In the genomic region with DNA sequence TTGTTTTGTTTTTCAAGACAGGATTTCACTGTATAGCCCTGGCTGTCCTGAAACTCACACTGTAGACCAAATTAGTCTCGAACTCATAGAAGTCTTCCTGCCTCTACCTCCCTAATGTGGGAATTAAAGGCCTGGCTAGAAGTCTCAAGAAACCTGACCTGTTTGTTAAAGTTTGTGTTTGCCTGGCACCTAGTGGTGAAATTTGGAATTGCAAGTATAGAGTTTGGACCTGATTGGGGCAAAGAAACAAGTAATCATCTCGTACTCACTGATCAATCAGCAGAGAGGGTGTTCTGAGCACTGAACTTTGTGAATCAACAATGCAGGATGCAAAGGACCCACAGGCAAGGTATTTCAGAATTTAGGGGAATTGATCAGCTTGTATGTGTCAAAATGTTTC, we compare ENCODE assay signal across 8 mouse cellular contexts. TPM values are rescaled to one million over a fixed set of nuclear protein-coding genes. Genes with fewer than 3 reads are reported as not detected.
DNase-seq lines count a peak whose midpoint lies in the region; TF ChIP-seq lines count a peak whose summit lies in the region.

No protein-coding gene starts in this region.

- H3K27ac ChIP-seq in gastrocnemius, adult 2 months, result no peak overlapping the region

- DNase-seq in gastrocnemius, adult 2 months, result no peak
- no peak for DNase-seq in gastrocnemius, postnatal 14 days
- peak; percentile 11 to 25 for DNase-seq in urinary bladder, adult 18-20 months (ENCODE audit: low spot score in 2 of 2)
- DNase-seq in urinary bladder, postnatal 10 days (ENCODE audit: low spot score), result no peak
- DNase-seq in cerebellum, adult 9-11 months, result peak; percentile 14
- peak; percentile 60 for DNase-seq in kidney, postnatal 10 days
- DNase-seq in lung, postnatal 10 days, result peak; percentile 78
- peak; percentile 25 to 45 for DNase-seq in urinary bladder, postnatal 36 days (ENCODE audit: low spot score in 2 of 2)

- no peak overlapping the region for H3K4me3 ChIP-seq in gastrocnemius, adult 2 months

- peak; percentile 88 for TF ChIP-seq CTCF in gastrocnemius, adult 2 months (IDR thresholded peaks at IDR 0.05)

- intact Hi-C loops in gastrocnemius, adult 2 months (cut with DNase I), result loop anchor here (1.0 to 5.0 kb wide), 3 partner anchors 207 to 592 kb away; partner anchors contain the start of genes 4933414I15Rik and Col23a1
- intact Hi-C loops in gastrocnemius, postnatal 14 days (cut with DNase I; ENCODE audit: low total_unique reads), result loop anchor here (2.0 to 10.0 kb wide), 2 partner anchors 210 to 246 kb away; partner anchors contain the start of gene Col23a1

RNA-seq across cellular contexts. Expression of gene Phykpl, which starts 50.2 kb away (rescaled TPM):
- 10 to 100 TPM; 15.5 to 15.8 TPM for total RNA-seq in gastrocnemius, adult 2 months (2021)
- 10 to 100 TPM; 18.1 to 21.5 TPM for total RNA-seq in gastrocnemius, postnatal 14 days (2021)

Comparison
In these comparisons a context has a peak if more than half of its experiments do, and no peak if none do; other contexts are left out.
1. DNase-seq: peak in urinary bladder, adult 18-20 months (2 of 2), cerebellum, adult 9-11 months (single experiment), kidney, postnatal 10 days (single experiment), lung, postnatal 10 days (single experiment) and urinary bladder, postnatal 36 days (2 of 2); none in gastrocnemius, adult 2 months (single experiment), gastrocnemius, postnatal 14 days (single experiment) and urinary bladder, postnatal 10 days (single experiment).